Mouse (Mus musculus): ENCODE measurements at regions not wholly inside any gene's neighbourhood (a gene's known extent, or its start where the extent isn't known, plus 50 kb on each side); places are given as distances from the start of the nearest gene placed in this dataset.

DNA sequence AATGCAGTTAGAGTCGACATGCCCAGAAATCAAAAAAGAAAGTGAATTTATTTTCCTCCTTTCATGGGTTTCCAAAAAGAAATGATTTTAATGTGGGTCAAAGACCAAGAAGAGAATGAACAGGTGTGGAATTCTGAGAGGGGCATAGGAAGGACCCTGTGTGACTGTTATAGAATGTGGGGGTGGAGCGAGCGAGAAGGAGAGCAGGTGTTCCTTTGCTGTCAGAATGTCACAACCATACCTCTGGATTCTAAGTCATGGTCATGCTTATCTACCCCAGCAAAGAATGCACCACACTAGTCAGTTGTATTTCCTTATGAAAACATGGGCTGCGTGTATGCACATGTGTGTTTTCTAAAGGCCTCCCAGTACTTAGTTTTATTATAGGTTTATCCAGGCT is 168.9 kb upstream of the Itga4 start:
- TF ChIP-seq CTCF (IDR thresholded peaks at IDR 0.05; ENCODE audit: low read depth, low read length) (no peak), POLR2A (IDR thresholded peaks at IDR 0.05; ENCODE audit: borderline replicate concordance, low read depth, low read length) (no peak)
